Mouse (Mus musculus) neural tube, embryonic 14.5 days (tissue): Measurements from ENCODE around the gene Diras2. TPM values are rescaled to one million over a fixed set of nuclear protein-coding genes. Genes with fewer than 3 reads are reported as not detected.

Experiments used
- ATAC-seq: fragments of 200-750 bp; cut with Nextera tagmentation; 2 replicates; pipeline ENCODE4 v1.8.0; 2017; ENCODE audit warnings: low read depth, mild to moderate bottlenecking, moderate TSS enrichment, moderate library complexity
- H3K27ac ChIP-seq: fragments of 300-500 bp; sonication (generic); 2 replicates; pipeline ENCODE4 v1.5.1; 2014; ENCODE audit warnings: low read depth, mild to moderate bottlenecking, control low read depth, low read length, moderate library complexity, mixed read lengths
- H3K27me3 ChIP-seq: fragments of 300-500 bp; sonication (generic); 2 replicates; pipeline ENCODE4 v1.6.1; 2014; ENCODE audit warnings: low read length; ENCODE audit not compliant: control insufficient read depth, insufficient read depth
- H3K36me3 ChIP-seq: fragments of 300-500 bp; sonication (generic); 2 replicates; pipeline ENCODE4 v1.6.1; 2014; ENCODE audit warnings: low read length, mixed read lengths; ENCODE audit not compliant: control insufficient read depth, insufficient read depth
- H3K4me1 ChIP-seq: fragments of 300-500 bp; sonication (generic); 2 replicates; pipeline ENCODE4 v1.6.1; 2014; ENCODE audit warnings: low read length; ENCODE audit not compliant: control insufficient read depth, insufficient read depth
- H3K4me2 ChIP-seq: fragments of 300-500 bp; sonication (generic); 2 replicates; pipeline ENCODE4 v1.6.1; 2014; ENCODE audit warnings: mild to moderate bottlenecking, low read depth, low read length, control low read depth
- H3K4me3 ChIP-seq: fragments of 300-500 bp; sonication (generic); 2 replicates; pipeline ENCODE4 v1.5.1; 2014; ENCODE audit warnings: low read depth, low read length, control low read depth, mixed read lengths
- H3K9ac ChIP-seq: fragments of 300-500 bp; sonication (generic); replicated peaks from 2 replicates; pipeline ENCODE4 v1.6.1; 2014; ENCODE audit warnings: low read depth, mild to moderate bottlenecking, control low read depth, low read length, mixed read lengths
- H3K9me3 ChIP-seq: fragments of 300-500 bp; sonication (generic); 2 replicates; pipeline ENCODE4 v1.6.1; 2016; ENCODE audit warnings: low read length; ENCODE audit not compliant: control insufficient read depth
- WGBS: fragments of 180-500 bp; shearing (Covaris S2); extraction: QIAGEN DNeasy Blood & Tissue Kit; methylation state at CpG from one replicate; pipeline ENCODE4 v1.1.7; 2014; 5-methylcytosine and 5-hydroxymethylcytosine counted together
- polyA plus RNA-seq: library from polyadenylated mRNA; unstranded; fragments of >200 nt; fragmentation: Nextera tagmentation; extraction: Ambion mirVana; gene quantifications from 2 replicates; pipeline ENCODE4 v1.2.1, GENCODE M21; 2014

Gene Diras2
- polyA plus RNA-seq, 1 experiment from 2014 or later, result 5.7 TPM

GRCm38 (mm10) chr13:52484064-52484463, 47.0 kb downstream of the Diras2 start:
- H3K4me3 ChIP-seq, result no peak overlapping the region
- no peaks in the 10 kb centered on the region for H3K9me3 ChIP-seq
- 80% methylated on average over 4 of the region's 4 CpGs for WGBS
- no peak for ATAC-seq
- no peaks in the 10 kb centered on the region for H3K27me3 ChIP-seq
- no peaks in the 10 kb centered on the region for H3K4me1 ChIP-seq
- H3K27ac ChIP-seq, result no peak overlapping the region
- H3K36me3 ChIP-seq, result no peaks in the 10 kb centered on the region
- no peak overlapping the region for H3K4me2 ChIP-seq
- no peak overlapping the region for H3K9ac ChIP-seq

GRCm38 (mm10) chr13:52481786-52482185, 49.3 kb downstream of the Diras2 start:
- Histone ChIP-seq H3K4me3 (no peak overlapping the region), H3K4me2 (no peak overlapping the region), H3K27me3 (no peaks in the 10 kb centered on the region), H3K9ac (no peak overlapping the region), H3K27ac (no peak overlapping the region), H3K9me3 (no peaks in the 10 kb centered on the region), H3K4me1 (no peaks in the 10 kb centered on the region), H3K36me3 (no peaks in the 10 kb centered on the region)
- WGBS, result 86% methylated on average over 2 of the region's 2 CpGs
- ATAC-seq, result no peak

GRCm38 (mm10) chr13:52479146-52479545, 51.9 kb downstream of the Diras2 start:
- no peak overlapping the region for H3K27ac ChIP-seq
- H3K4me1 ChIP-seq, result no peaks in the 10 kb centered on the region
- H3K4me2 ChIP-seq, result no peak overlapping the region
- H3K36me3 ChIP-seq, result no peaks in the 10 kb centered on the region
- H3K9ac ChIP-seq, result no peak overlapping the region
- H3K9me3 ChIP-seq, result no peaks in the 10 kb centered on the region
- no peak for ATAC-seq
- 92% methylated on average over 5 of the region's 5 CpGs for WGBS
- no peak overlapping the region for H3K4me3 ChIP-seq
- no peaks in the 10 kb centered on the region for H3K27me3 ChIP-seq

GRCm38 (mm10) chr13:52476998-52477601, 54.0 kb downstream of the Diras2 start:
- no peaks in the 10 kb centered on the region for H3K9me3 ChIP-seq
- ATAC-seq, result no peak
- no peak overlapping the region for H3K4me2 ChIP-seq
- no peaks in the 10 kb centered on the region for H3K36me3 ChIP-seq
- H3K9ac ChIP-seq, result no peak overlapping the region
- no peaks in the 10 kb centered on the region for H3K27me3 ChIP-seq
- no peaks in the 10 kb centered on the region for H3K4me1 ChIP-seq
- H3K4me3 ChIP-seq, result no peak overlapping the region
- no peak overlapping the region for H3K27ac ChIP-seq
- WGBS, result 93% methylated on average over 11 of the region's 11 CpGs

GRCm38 (mm10) chr13:52476222-52476621, 54.9 kb downstream of the Diras2 start:
- 57% methylated on average over 3 of the region's 3 CpGs for whole genome bisulfite sequencing
- ATAC-seq, result no peak
- Histone ChIP-seq H3K27ac (no peak overlapping the region), H3K27me3 (no peaks in the 10 kb centered on the region), H3K36me3 (no peaks in the 10 kb centered on the region), H3K9ac (no peak overlapping the region), H3K4me2 (no peak overlapping the region), H3K4me1 (no peaks in the 10 kb centered on the region), H3K4me3 (no peak overlapping the region), H3K9me3 (no peaks in the 10 kb centered on the region)

- H3K4me2 ChIP-seq, result no peak overlapping the region
- no peak overlapping the region for H3K9ac ChIP-seq
- H3K9me3 ChIP-seq, result no peaks in the 10 kb centered on the region
- H3K4me3 ChIP-seq, result no peak overlapping the region
- H3K27ac ChIP-seq, result no peak overlapping the region
- no peak for ATAC-seq
- no peaks in the 10 kb centered on the region for H3K27me3 ChIP-seq
- 83% methylated on average over 10 of the region's 10 CpGs for WGBS
- H3K4me1 ChIP-seq, result no peaks in the 10 kb centered on the region
- H3K36me3 ChIP-seq, result no peaks in the 10 kb centered on the region
Measured at GRCm38 (mm10) chr13:52475264-52475663, 55.8 kb downstream of the Diras2 start.

- 0 out of 2 replicates have a peak, but pooled peaks cover 2% of the 10 kb centered on the region for H3K4me1 ChIP-seq
- no peak for ATAC-seq
- 83% methylated on average over 3 of the region's 3 CpGs for WGBS
- no peaks in the 10 kb centered on the region for H3K9me3 ChIP-seq
- no peak overlapping the region for H3K4me2 ChIP-seq
- H3K36me3 ChIP-seq, result no peaks in the 10 kb centered on the region
- H3K9ac ChIP-seq, result no peak overlapping the region
- H3K27ac ChIP-seq, result no peak overlapping the region
- H3K4me3 ChIP-seq, result no peak overlapping the region
- H3K27me3 ChIP-seq, result no peaks in the 10 kb centered on the region
Measured at GRCm38 (mm10) chr13:52474807-52475206, 56.3 kb downstream of the Diras2 start.

GRCm38 (mm10) chr13:52469795-52470690, 61.0 kb downstream of the Diras2 start:
- H3K36me3 ChIP-seq, result no peaks in the 10 kb centered on the region
- no peaks in the 10 kb centered on the region for H3K9me3 ChIP-seq
- H3K27ac ChIP-seq, result peak overlapping the region; percentile 79
- no peak overlapping the region for H3K4me2 ChIP-seq
- no peaks in the 10 kb centered on the region for H3K27me3 ChIP-seq
- 24% methylated on average over 10 of the region's 10 CpGs for WGBS
- H3K4me1 ChIP-seq, result 0 out of 2 replicates have a peak, but pooled peaks cover 5% of the 10 kb centered on the region
- ATAC-seq, result peak; percentile 84
- no peak overlapping the region for H3K9ac ChIP-seq
- H3K4me3 ChIP-seq, result no peak overlapping the region

GRCm38 (mm10) chr13:52465141-52465540, 65.9 kb downstream of the Diras2 start:
- no peak for ATAC-seq
- Histone ChIP-seq H3K4me1 (0 out of 2 replicates have a peak, but pooled peaks cover 5% of the 10 kb centered on the region), H3K27ac (no peak overlapping the region), H3K4me3 (no peak overlapping the region), H3K9me3 (no peaks in the 10 kb centered on the region), H3K4me2 (no peak overlapping the region), H3K36me3 (no peaks in the 10 kb centered on the region), H3K27me3 (no peaks in the 10 kb centered on the region), H3K9ac (no peak overlapping the region)
- 44% methylated on average over 6 of the region's 6 CpGs for WGBS
